Mouse (Mus musculus) urinary bladder, postnatal 4 days (tissue): ENCODE data around the gene Gtf2h4.

Experiments
- DNase-seq, 2 experiments: peaks; one replicate each; pipeline ENCODE4 v3.0.0; 2021 to 2022; ENCODE audit warnings: low spot score in 2 of 2

Gtf2h4 gene

DNA sequence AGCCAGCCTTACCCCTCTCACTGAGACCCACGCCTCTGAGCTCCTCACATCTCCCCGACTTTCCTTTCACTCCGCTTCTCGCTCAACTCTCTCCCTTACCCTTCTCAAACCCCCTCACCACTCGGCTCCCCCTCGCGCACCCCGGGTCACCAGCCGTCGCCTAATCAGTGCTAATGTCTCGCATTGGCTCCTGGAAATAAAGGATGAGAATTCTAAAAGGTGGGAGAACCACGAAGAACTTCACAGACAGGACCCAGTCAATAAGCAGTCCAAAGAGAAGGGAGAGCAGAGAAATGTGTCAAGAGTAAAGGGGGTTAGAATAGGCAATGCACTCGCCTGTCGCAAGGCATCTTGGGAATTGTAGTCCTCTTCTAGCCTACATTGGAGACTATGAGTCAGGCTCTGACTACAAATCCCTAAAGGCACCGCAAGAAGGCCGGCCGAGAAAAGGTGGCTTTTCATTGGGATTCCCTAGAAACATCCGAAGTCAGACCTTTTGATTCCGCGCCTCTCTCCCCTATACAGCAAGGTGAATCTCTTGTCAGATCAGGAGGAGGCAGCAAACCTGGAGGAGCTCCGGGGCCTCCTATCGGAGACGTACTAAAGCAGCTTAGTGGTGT lies at the start of gene Gtf2h4:
Gene Gtf2h4 (minus strand): TSS at position 324 of the 620 bp plus-strand sequence.
- peak; percentile 78 to 82 for DNase-seq

DNA sequence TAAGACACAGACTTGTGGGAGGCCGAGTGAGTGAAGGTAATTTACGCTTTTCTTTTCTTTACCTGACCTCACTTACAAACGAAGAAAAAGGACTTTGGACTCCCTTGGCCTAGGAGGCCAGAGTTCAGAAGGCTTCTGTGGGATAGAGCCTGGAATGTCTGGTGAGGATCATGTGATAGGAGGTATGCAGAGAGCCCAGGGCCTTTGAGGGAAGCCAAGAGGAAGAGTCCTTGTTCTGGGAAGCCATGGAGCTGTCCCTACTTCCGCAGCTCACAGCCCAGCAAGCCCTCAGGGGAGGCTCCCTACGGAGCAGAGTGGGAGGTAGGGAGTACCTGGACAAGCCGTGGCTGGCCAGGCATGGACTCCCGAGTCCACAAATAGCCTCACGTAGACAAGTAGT lies 48.1 kb upstream of the Gtf2h4 start:
- DNase-seq: no peak

DNA sequence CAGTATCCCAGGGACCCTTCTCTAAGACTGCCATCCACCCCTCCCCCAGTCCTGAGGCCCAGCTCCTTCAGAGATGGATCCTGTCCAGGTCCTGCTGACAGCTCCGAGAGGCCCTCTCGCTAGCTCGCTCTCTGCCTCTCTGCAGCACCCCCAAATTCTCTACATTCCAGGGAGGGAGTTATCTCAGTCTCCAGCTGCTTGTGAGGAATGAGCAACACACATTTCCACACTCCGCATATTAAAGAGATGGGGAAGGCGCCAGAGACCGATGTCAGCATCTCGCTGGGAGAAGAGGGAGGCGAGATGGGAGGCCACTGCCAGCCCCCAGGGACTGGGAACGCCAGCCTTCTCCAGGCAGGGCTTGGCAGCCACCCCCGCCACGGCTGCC lies 46.8 kb upstream of the Gtf2h4 start:
- peak in 1 of 2 experiments; percentile 67 for DNase-seq

DNA sequence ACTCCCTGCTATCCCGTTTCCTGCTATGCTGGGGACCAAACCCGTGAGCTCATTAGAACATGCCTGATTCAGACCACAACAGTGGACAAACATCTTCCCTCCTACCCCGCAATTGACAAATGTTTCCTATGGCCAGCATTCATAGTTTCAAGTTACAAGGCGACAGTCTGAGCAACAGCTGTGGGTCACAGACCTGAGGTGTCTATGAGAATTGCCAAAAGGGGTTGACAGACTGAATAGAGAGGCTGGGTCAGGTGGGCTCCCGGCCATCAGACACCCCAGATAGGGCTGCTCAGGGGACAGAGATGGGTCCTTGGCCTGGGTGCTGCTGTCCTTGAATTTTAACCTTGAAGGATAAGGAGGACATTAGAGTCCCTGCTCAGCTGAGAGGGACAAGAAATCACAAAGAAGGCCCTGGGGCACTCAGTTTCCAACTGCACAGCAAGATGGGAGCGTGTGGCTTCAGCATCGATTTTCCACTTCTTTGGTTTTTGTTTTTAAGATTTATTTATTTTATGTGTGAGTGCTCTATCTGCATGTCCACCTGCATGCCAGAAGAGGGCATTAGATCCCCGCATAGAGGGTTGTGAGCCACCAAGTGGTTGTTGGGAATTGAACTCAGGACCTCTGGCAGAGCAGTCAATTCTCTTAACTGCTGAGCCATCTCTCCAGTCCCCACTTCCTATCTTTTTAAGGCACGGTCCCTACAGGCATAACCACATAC lies 46.2 kb upstream of the Gtf2h4 start:
- no peak for DNase-seq

DNA sequence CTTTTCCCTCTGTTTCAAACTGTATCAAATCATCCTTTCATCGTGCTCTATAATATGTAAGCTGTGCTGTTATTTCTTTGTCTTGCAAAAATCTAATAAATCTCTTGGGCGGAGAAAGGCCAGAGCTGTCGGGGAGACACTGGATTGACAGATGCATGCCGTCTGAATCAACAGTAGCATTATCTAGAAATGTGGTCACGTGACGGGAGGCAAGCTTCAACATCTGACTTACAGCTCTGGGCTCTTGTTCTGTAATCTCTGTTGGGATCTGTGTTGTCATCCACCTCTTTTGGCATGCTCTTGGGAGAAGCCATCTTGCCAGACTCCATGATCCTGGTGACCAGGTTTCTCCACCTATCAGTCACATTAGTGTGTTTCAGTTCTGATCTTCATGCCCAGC lies 43.5 kb upstream of the Gtf2h4 start:
- DNase-seq: no peak

DNA sequence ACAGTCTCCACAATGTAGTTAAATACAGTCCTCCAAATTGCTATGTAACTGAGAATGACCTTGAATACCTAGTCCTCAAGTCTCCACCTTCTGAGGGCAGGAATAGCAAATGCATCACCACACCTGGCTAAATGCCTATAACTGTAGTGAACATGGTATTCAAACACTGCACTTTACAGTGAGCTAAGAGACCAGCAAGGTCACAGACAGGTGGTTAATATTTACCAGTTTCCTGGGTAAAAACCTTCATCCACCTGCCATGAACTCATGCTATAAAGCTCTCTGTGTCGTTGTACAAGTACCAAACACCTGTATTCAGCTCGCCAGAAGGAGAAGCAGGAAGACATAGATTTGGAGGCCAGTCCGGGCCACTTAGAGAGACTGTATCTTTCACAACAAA lies 42.6 kb upstream of the Gtf2h4 start:
- no peak for DNase-seq

DNA sequence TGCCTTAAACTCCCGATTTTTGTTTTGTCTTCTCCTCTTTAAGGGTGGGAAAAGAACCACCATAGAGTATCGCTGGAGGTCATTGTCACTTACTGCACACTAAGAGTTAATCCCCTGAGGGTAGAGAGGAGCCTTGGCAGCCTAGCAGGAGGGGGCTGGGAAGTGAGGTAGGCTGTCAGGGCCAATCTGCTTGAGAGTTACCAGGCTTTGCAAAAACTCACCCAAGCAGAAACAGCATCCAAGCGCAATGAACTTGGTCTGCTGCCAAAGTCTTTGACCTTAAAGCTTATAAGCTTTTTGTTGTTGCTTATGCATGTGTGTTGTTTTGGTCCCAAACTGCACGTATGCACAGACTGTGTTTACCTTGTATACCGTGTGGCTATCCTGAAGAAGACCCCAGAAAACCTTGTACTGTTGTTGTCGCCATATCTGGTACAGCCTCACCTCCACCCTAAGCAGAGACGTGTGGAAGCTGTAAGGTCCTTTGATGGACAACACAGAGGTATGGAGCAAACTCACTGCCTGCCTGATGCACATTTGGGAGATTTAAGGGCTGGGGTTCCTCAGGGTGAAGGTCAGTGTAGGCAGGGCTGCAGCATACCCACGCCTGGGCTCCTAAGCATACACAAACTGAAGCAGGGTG lies 37.3 kb upstream of the Gtf2h4 start:
- DNase-seq: no peak

DNA sequence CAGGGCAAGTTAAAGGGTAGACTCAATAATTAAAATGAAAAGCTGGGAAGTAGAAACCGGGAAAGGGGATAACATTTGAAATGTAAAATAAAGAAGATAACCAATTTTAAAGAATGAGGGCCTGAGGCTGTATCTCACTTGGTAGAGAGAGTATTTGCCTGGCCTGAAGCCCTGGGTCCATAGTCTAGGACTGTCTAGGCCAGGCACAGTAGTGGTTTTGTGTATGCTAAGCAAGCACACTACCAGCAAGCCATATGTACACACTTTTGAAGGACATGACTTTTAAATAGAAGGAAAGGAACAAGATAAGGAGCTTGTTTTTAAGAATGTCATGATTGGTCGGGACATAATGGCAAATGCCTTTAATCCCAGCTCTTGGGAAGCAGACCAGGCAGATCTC lies 35.1 kb upstream of the Gtf2h4 start:
- DNase-seq: no peak

DNA sequence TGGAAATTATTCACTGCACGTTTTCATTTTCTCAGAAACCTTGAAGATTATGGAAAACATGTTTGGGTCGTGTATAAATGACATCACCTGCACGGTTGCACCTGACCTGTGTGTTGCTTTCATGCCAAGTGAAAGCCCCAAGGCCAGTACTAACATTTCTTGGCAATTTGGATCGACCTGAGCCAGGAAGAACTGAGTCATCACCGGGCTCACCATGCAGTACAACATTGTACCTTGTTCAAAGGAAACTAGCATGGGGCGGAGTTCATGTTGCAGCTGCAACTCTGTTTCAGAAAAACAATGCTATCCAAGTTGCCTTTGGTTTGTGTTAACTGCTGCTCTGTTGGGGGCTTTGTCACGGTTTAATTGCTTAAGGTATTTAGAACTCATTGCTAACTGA lies 34.4 kb upstream of the Gtf2h4 start:
- no peak for DNase-seq

DNA sequence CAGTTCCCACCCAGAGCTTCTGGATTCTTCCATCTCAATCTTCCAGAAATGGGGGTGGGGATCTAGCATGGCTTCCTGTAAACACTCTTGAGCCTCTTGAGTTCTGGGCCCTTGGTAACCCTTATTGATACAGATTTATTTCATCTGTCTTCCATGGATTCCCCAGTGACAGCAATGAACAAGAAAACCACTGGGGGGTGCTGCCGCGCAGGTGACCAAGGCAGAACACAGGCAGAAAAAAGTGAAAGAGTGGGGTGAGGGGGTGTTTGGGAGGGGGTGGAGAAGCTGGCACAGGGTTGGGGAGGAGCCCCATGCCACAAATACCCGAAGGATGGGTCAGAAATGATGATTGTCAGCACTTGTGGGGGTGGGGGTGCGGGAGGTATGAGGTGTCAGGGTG lies 32.3 kb upstream of the Gtf2h4 start:
- no peak for DNase-seq

DNA sequence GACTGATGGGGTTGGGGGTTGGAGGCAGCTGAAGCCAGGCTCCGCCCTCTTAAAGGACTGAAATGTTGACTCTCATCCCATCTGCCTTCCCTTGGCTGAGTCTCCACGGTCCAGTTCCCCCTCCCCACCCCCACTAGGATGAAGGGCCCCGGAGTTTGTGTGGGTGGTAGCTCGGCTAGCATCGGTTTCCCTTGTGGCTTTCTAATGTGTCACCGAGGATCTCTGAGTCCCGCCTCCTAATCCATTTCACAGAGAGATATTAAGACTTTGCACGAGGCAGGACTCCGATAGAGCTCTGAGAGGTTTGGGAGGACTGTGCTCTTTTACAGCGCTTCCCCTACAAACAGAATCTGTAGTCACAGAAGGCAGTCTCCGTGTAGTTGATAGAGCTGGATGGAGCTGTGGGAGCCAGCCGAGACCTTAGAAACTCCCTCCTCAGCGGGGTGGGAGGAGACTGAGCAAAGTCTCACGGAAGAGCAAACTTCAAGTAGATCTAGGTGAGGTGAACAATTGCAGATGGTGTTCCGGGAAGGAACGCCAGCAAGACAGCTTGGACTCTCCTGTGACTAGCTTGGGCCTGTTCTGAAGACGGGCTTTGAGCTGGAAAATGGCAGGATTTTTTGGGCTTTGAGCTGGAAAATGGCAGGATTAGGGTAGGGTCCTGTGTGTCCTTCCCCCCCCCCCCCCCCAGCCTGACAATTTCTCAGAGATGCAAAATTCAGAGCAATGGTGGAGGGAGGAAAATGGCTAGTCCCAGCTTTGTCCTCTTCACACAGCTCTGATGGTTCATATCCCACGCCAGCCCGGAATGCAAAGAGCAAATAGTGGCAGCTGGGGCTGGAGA lies 31.3 kb upstream of the Gtf2h4 start, which contains the start of gene Ddr1:
Gene Ddr1 (minus strand): TSS at position 1 of the 844 bp plus-strand sequence.
- DNase-seq: no peak

DNA sequence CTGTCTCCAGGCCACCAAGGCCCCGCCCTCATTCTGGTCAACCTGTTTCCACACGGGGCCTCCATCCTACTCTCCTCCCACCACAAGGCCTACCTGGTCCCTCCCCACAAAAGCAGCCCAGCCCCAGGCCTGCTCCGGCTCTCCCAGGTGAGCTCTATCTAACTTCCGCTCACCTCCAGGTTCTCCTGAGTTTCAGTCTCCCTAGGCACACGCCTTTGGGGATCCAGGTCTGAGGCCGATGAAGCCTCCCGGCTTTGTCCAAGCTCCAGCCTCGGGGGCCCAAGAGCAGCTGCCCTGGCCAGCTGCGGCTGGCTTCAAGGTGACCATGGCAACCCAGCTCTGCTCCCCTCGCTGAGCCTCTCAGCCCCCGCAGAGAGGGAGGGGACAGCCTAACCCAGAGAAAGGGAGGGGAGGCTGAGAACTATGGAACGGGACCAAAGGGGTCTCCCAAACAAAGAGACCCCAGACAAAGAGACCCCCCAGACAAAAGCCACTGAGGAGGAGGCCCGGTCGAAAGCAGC lies 30.3 kb upstream of the Gtf2h4 start:
- no peak for DNase-seq

DNA sequence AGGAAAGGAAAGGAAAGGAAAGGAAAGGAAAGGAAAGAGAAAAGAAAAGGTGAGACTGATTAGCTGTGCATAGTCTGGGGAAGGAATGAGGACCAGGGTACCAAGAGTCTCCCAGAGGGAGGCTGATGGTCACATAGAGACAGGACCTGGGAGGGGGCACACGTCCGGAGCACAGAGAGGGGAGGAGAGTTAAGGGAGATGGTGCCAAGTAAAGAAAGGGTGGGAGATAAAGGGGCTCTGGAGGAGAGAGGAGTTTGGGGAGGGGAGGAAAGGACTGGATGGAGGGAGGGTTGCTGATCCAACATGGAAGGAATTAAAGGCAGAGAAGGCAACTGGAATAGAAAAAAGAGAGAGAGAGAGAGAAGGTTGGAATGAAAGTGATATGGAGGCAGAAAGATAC lies 29.5 kb upstream of the Gtf2h4 start:
- DNase-seq: no peak

DNA sequence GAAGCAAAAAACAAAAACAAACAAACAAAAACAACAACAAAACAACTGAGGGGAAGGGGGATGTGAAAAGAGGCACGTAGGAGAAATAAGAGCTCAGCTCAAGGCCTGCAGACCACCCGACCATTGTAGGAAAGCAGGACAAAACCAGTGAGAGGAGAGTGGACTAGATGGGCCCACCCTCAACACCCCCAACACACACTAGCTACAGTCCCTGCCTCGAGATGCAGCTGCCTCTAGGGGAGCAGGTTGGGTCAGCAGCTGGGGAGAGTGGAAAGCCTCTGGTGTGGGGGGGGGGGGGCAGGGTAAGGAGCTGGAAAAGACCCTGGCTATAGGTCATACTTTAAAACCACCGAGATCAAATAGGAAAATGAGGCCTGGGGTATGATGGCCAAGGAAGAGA lies 29.1 kb upstream of the Gtf2h4 start:
- no peak for DNase-seq

DNA sequence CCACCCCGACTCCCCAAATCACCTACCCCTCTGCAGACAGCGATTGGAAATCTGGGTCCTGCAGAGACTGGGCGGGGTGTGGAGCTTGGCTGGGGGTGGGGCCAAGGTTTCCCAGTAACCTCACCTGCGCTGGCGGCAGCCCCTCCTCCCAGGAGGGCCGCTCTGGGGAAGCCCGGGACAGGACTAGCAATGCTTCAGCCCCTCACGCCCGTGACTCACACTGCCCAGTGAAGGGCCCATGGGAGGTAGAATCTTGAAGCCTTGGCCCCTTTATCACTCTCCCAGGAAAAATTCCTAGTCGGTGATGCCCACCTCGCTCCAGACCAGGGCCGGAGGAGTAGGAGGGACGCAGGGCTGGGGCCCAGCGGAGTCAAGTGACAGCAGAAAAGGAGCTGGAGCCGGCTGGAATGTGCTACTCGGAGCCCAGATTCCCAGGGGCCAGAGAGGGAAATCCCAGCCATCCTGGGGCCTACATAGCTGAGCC lies 28.5 kb upstream of the Gtf2h4 start:
- peak in 1 of 2 experiments; percentile 52 for DNase-seq

DNA sequence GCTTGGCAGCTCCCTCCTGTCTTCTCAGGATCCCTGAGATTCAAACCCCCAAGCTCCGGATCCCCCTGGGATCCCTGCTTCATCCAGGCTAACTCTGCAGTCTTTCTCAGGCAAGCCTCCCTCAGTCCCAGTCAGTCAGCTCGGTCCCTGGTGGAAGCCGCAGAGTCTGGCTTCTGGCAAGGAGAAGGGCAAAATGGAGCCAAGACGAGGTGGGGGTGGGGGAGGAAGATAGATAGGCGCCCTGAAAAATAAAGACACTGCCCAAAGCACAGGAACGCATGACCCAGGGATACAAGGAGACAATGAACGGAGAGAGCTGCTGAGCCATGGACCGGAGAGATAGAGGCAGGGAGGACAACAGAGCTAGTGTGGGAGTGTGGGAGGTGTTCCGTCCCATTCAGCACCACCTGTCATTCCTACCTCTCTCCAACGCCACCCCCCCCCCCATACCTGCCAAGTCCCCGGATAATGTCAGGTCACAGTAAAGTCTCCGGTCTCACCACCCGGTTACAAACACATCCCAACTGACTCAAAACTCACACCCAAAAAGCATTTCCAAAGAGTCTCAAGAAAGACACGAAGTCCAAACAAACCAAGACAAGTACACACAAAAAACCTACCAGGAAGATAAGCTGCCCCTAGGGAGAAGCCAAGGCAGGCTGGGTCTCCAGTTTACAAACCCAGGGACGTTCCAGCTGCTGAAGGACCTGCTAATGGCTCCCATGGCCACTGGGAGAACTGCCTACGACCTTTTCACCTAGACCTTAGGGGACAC lies 27.9 kb upstream of the Gtf2h4 start:
- DNase-seq: no peak

DNA sequence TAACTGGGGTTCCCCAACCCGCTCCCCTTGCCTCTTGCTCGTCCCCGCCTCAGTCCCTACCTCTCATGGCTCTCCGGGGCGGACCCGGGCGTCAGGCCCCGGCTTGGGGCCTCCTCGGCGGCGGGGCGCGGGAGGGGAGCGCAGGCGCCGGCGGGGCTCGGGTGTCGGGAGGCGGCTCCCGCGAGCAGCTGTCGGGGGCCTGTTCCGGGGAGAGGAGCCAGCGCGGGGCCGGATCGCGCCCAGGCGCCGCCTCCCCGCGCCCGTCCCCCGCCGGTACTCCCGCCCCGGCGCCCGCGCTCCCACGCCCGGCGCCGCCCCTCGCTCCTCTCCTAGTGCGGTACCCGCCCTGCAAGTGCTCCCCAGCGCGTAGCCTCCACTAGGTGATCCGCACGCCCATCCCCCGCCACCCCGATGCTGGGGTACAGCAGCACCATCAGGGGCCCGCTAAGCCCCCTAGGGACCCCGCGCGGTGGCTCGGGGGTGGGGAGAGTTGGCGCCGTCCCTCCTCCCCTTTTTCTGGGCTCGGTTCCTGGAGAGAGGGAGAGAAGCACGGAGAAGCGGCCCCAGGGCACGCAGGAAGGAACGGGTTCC lies 26.9 kb upstream of the Gtf2h4 start:
- peak; percentile 83 to 89 for DNase-seq

DNA sequence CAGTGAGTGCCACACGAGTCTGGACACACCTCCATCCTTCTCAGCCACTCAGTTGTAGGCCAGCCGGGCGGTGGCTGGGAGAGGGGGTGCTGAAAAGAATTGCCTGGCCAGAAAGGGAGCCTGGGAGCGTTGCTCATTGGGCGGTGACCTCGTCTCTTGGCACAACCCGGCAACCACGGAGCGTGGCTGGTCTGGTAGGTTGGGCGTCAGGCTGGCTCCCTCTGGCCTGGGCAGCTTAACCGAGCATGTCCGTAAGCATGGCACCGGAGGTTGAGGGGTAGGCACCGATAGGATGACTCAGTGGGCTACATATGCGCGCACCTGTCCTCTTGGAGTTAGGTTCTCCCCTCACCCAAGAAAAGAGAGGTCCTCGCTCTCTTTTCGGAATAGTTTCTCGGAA lies 26.4 kb upstream of the Gtf2h4 start:
- DNase-seq: peak; percentile 79 to 80

DNA sequence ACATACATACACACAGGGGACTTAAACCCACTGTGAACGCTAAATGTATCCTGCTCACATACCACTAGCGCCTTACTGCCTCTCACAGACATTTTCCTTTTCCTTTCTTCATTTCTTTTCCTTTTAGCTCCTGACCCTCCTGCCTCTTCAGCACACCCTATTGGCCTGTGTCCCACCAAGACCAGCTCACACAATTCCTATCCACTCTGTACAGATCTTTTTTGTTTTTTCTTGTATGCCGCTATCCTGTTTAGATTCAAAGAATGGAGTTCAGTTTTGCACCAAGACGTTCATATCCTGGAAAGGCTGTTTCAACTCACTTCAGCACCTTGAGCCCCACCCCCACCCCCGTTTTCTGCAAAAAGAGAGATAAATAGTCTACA lies 25.0 kb upstream of the Gtf2h4 start:
- DNase-seq: no peak

DNA sequence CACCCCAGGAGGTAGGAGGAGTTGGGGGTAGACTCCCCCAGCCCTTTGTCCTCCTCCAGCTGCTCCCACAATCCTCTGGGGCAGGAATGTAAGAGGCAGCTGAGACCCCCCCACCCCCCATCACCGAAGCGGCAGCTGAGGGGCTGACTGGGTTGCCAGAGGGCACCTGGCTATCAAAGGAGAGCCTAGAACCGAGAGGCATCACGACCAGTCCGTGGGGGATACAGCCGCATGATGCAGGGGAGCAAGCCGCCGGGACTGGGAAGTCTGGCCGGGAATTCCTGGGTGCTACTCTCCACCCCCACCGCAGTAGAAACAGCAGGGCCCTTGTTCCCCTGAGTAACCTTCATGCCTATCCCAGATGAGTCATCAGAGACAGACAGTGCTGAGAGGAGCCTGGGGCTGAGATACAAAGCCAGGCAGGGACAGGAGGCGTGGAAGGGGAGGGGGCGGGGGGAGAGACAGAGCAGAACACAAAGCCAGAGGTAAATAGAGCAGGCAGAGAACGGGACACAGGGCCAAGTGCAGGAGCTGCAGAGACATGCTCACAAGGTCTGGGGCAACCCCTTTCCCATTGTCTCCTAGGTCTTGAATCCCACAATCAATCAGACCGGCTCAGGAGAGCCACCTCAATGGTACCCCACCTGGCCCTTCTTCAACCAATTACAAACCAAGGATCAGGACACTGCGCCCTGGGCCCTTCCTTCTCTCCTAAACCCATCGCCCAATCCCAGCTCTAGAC lies 24.4 kb upstream of the Gtf2h4 start:
- no peak for DNase-seq
